Mouse (Mus musculus) embryonic fibroblast, embryonic 13.5 days (primary cell): ENCODE measurements around the gene Zfp13.

Experiments used
- CTCF ChIP-seq: IDR thresholded peaks from 2 replicates; pipeline ENCODE4 v1.5.1; 2011; ENCODE audit warnings: mild to moderate bottlenecking, control low read depth, low read length, moderate library complexity, borderline replicate concordance; ENCODE audit not compliant: insufficient read depth
- POLR2A ChIP-seq: IDR thresholded peaks from 2 replicates; pipeline ENCODE4 v1.6.1; 2011; ENCODE audit warnings: low read depth, mild to moderate bottlenecking, control low read depth, low read length, moderate library complexity

DNA sequence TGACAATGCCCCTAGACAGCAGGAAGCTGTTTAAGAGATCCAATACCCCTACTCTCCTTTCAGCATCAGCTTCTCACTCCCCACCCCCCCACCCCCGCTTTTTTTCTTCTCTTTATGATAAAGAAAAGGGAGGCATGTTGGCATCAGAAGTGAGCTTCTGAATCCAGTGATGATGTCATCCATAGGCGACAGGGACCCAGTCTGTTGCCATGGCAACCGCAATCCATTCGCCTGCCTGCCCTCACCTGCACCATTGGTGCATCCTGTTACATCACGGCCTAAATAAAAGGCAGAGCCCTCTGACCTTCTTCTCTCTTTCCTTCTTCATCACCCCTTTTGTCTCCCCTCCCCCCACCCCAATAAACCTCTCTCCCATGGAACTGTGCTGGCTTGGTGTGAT is 30.9 kb downstream of the Zfp13 start:
- no peak for TF ChIP-seq POLR2A
- TF ChIP-seq CTCF, result no peak
